Mouse (Mus musculus): ENCODE results near the gene Ddx5. TPM values are rescaled to one million over a fixed set of nuclear protein-coding genes. Genes with fewer than 3 reads are reported as not detected.
"Not testable (repeated sequence)": the region's sequence is repeated elsewhere in the genome, so short reads cannot be mapped to it uniquely, and the experiment has no call there.

The Ddx5 gene
- polyA plus RNA-seq, 1 experiment from 2014 or later, result 504 TPM

- Histone ChIP-seq H3K27me3 (replicated peaks; ENCODE audit: control insufficient read depth, insufficient read depth, low read length) (no peaks in the 10 kb centered on the region), H3K36me3 (ENCODE audit: control insufficient read depth, insufficient read depth, low read length) (no peaks in the 10 kb centered on the region), H3K27ac (ENCODE audit: low read depth, low read length) (no peak overlapping the region), H3K9ac (ENCODE audit: low read length) (no peak overlapping the region), H3K4me3 (ENCODE audit: low read depth, low read length) (no peak overlapping the region), H3K9me3 (replicated peaks; ENCODE audit: control insufficient read depth, low read length) (no peaks in the 10 kb centered on the region), H3K4me1 (ENCODE audit: control insufficient read depth, insufficient read depth, low read length) (no peaks in the 10 kb centered on the region), H3K4me2 (ENCODE audit: low read length) (no peak overlapping the region)
- ATAC-seq (no peak), DNase-seq (ENCODE audit: low spot score) (no peak)
- WGBS, result 93% methylated on average over 3 of the region's 3 CpGs
Measured at GRCm38 (mm10) chr11:106759028-106759427, 30.0 kb downstream of the Ddx5 start.

- H3K36me3 ChIP-seq (ENCODE audit: control insufficient read depth, insufficient read depth, low read length), result no peaks in the 10 kb centered on the region
- H3K9ac ChIP-seq (ENCODE audit: low read length), result no peak overlapping the region
- no peaks in the 10 kb centered on the region for H3K27me3 ChIP-seq (replicated peaks; ENCODE audit: control insufficient read depth, insufficient read depth, low read length)
- H3K27ac ChIP-seq (ENCODE audit: low read depth, low read length), result no peak overlapping the region
- DNase-seq (ENCODE audit: low spot score), result no peak
- no peak for ATAC-seq
- H3K4me1 ChIP-seq (ENCODE audit: control insufficient read depth, insufficient read depth, low read length), result no peaks in the 10 kb centered on the region
- no peak overlapping the region for H3K4me3 ChIP-seq (ENCODE audit: low read depth, low read length)
- H3K9me3 ChIP-seq (replicated peaks; ENCODE audit: control insufficient read depth, low read length), result no peaks in the 10 kb centered on the region
- 21% methylated on average over 5 of the region's 5 CpGs for WGBS
- no peak overlapping the region for H3K4me2 ChIP-seq (ENCODE audit: low read length)
Measured at GRCm38 (mm10) chr11:106755583-106755982, 33.4 kb downstream of the Ddx5 start.

GRCm38 (mm10) chr11:106753314-106753713 lies 35.7 kb downstream of the Ddx5 start:
- Histone ChIP-seq H3K4me3 (ENCODE audit: low read depth, low read length) (no peak overlapping the region), H3K4me1 (ENCODE audit: control insufficient read depth, insufficient read depth, low read length) (no peaks in the 10 kb centered on the region), H3K27ac (ENCODE audit: low read depth, low read length) (no peak overlapping the region), H3K27me3 (replicated peaks; ENCODE audit: control insufficient read depth, insufficient read depth, low read length) (no peaks in the 10 kb centered on the region), H3K9me3 (replicated peaks; ENCODE audit: control insufficient read depth, low read length) (no peaks in the 10 kb centered on the region), H3K9ac (ENCODE audit: low read length) (no peak overlapping the region), H3K4me2 (ENCODE audit: low read length) (no peak overlapping the region), H3K36me3 (ENCODE audit: control insufficient read depth, insufficient read depth, low read length) (no peaks in the 10 kb centered on the region)
- WGBS, result 85% methylated on average over 6 of the region's 6 CpGs
- ATAC-seq (no peak), DNase-seq (ENCODE audit: low spot score) (no peak)

GRCm38 (mm10) chr11:106752103-106752502 lies 36.9 kb downstream of the Ddx5 start:
- H3K4me2 ChIP-seq (ENCODE audit: low read length), result no peak overlapping the region
- no peak for ATAC-seq
- no peaks in the 10 kb centered on the region for H3K4me1 ChIP-seq (ENCODE audit: control insufficient read depth, insufficient read depth, low read length)
- 90% methylated on average over 7 of the region's 7 CpGs for WGBS
- no peak overlapping the region for H3K9ac ChIP-seq (ENCODE audit: low read length)
- H3K9me3 ChIP-seq (replicated peaks; ENCODE audit: control insufficient read depth, low read length), result 0 out of 2 replicates have a peak, but pooled peaks cover 2% of the 10 kb centered on the region
- no peak for DNase-seq (ENCODE audit: low spot score)
- no peak overlapping the region for H3K27ac ChIP-seq (ENCODE audit: low read depth, low read length)
- H3K36me3 ChIP-seq (ENCODE audit: control insufficient read depth, insufficient read depth, low read length), result no peaks in the 10 kb centered on the region
- no peaks in the 10 kb centered on the region for H3K27me3 ChIP-seq (replicated peaks; ENCODE audit: control insufficient read depth, insufficient read depth, low read length)
- H3K4me3 ChIP-seq (ENCODE audit: low read depth, low read length), result no peak overlapping the region

- H3K36me3 ChIP-seq (ENCODE audit: control insufficient read depth, insufficient read depth, low read length), result no peaks in the 10 kb centered on the region
- no peak within 1 kb of the TSS for H3K27ac ChIP-seq (ENCODE audit: low read depth, low read length)
- no peaks in the 10 kb centered on the region for H3K27me3 ChIP-seq (replicated peaks; ENCODE audit: control insufficient read depth, insufficient read depth, low read length)
- 0 out of 2 replicates have a peak, but pooled peaks cover 2% of the 10 kb centered on the region for H3K9me3 ChIP-seq (replicated peaks; ENCODE audit: control insufficient read depth, low read length)
- H3K4me3 ChIP-seq (ENCODE audit: low read depth, low read length), result no peak within 1 kb of the TSS
- no peak for DNase-seq (ENCODE audit: low spot score)
- 92% methylated on average over 17 of the region's 17 CpGs for WGBS
- no peak for ATAC-seq
- H3K4me1 ChIP-seq (ENCODE audit: control insufficient read depth, insufficient read depth, low read length), result no peaks in the 10 kb centered on the region
- no peak within 1 kb of the TSS for H3K9ac ChIP-seq (ENCODE audit: low read length)
- no peak within 1 kb of the TSS for H3K4me2 ChIP-seq (ENCODE audit: low read length)
Measured at GRCm38 (mm10) chr11:106751039-106752018, 37.7 kb downstream of the Ddx5 start, which contains the start of gene Milr1. Gene Milr1 (plus strand): TSS chr11:106751226.

GRCm38 (mm10) chr11:106750121-106750751 lies 38.7 kb downstream of the Ddx5 start, which contains the start of gene Pecam1:
Gene Pecam1 (minus strand): TSS chr11:106750628.
- Histone ChIP-seq H3K4me2 (ENCODE audit: low read length) (no peak within 1 kb of the TSS), H3K9ac (ENCODE audit: low read length) (no peak within 1 kb of the TSS), H3K4me1 (ENCODE audit: control insufficient read depth, insufficient read depth, low read length) (no peaks in the 10 kb centered on the region), H3K36me3 (ENCODE audit: control insufficient read depth, insufficient read depth, low read length) (no peaks in the 10 kb centered on the region), H3K27ac (ENCODE audit: low read depth, low read length) (no peak within 1 kb of the TSS), H3K9me3 (replicated peaks; ENCODE audit: control insufficient read depth, low read length) (0 out of 2 replicates have a peak, but pooled peaks cover 2% of the 10 kb centered on the region), H3K27me3 (replicated peaks; ENCODE audit: control insufficient read depth, insufficient read depth, low read length) (no peaks in the 10 kb centered on the region), H3K4me3 (ENCODE audit: low read depth, low read length) (no peak within 1 kb of the TSS)
- no peak for DNase-seq (ENCODE audit: low spot score)
- WGBS, result 88% methylated on average over 13 of the region's 13 CpGs
- ATAC-seq, result no peak

- not testable (repeated sequence) for H3K36me3 ChIP-seq (ENCODE audit: control insufficient read depth, insufficient read depth, low read length); H3K9ac ChIP-seq (ENCODE audit: low read length); H3K4me2 ChIP-seq (ENCODE audit: low read length); H3K4me3 ChIP-seq (ENCODE audit: low read depth, low read length); DNase-seq (ENCODE audit: low spot score); ATAC-seq; H3K27me3 ChIP-seq (replicated peaks; ENCODE audit: control insufficient read depth, insufficient read depth, low read length); H3K4me1 ChIP-seq (ENCODE audit: control insufficient read depth, insufficient read depth, low read length); H3K9me3 ChIP-seq (replicated peaks; ENCODE audit: control insufficient read depth, low read length); H3K27ac ChIP-seq (ENCODE audit: low read depth, low read length)
- 95% methylated on average over 7 of the region's 7 CpGs for WGBS
Measured at GRCm38 (mm10) chr11:106749557-106750120, 39.3 kb downstream of the Ddx5 start.

- ATAC-seq, result no peak
Measured at GRCm38 (mm10) chr11:106744949-106745348, 44.0 kb downstream of the Ddx5 start.

More at GRCm38 (mm10) chr11:106744949-106745348, 44.0 kb downstream of the Ddx5 start:
- H3K4me2 ChIP-seq (ENCODE audit: low read length), result no peak overlapping the region
- no peak overlapping the region for H3K27ac ChIP-seq (ENCODE audit: low read depth, low read length)
- 0 out of 2 replicates have a peak, but pooled peaks cover 2% of the 10 kb centered on the region for H3K9me3 ChIP-seq (replicated peaks; ENCODE audit: control insufficient read depth, low read length)
- DNase-seq (ENCODE audit: low spot score), result no peak
- no peaks in the 10 kb centered on the region for H3K36me3 ChIP-seq (ENCODE audit: control insufficient read depth, insufficient read depth, low read length)
- no peaks in the 10 kb centered on the region for H3K27me3 ChIP-seq (replicated peaks; ENCODE audit: control insufficient read depth, insufficient read depth, low read length)
- H3K4me1 ChIP-seq (ENCODE audit: control insufficient read depth, insufficient read depth, low read length), result no peaks in the 10 kb centered on the region
- H3K4me3 ChIP-seq (ENCODE audit: low read depth, low read length), result no peak overlapping the region
- H3K9ac ChIP-seq (ENCODE audit: low read length), result no peak overlapping the region
- 93% methylated on average over 5 of the region's 5 CpGs for WGBS

All from forebrain, embryonic 14.5 days (tissue).